In the genomic region with DNA sequence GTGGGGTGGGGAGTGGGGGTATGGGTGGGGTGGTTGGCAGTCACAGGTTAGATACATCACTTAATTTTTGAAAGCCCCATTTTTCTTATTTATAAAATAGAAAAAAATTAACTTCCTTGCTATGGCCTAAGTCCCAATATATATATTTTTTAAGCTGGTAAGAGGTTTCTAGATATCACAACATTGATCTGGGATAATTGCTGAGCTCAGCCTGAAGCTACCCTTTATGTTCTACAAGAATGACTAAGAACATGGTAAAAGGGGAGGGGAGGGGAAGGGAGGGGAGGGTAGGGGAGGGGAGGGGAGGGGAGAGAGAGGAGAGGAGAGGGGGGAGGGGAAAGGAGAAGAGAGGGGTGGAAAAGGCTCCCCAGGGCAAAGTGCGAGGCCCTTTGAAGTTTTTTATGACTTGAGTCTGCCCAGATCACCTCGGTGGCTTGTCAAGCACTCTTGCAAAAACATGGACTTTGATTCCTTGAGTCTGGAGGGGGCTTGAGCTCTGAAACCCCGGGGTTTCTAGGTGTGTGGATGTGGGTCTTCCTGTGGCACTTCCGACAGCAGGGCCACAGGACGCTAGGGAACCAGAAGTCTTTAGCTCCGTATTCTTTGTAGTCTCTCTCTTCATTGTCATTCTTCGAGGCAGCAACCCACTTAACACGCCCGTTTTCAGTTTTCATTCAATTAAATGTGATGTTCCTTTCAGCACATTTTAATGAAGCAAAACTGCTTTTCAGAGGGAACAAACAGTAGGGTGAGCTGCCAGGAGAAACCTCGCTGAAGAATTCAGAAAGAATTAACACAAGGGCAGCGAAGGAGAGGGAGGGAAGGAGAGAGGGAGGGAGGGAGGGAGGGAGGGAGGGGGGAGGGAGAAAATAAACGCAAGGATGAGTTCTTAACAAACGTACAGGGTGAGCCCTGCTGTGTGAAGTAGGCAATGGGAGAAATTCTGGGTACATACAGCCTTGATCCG, we compare ENCODE assay signal across 9 mouse cellular contexts. TPM values are rescaled to one million over a fixed set of nuclear protein-coding genes. Genes with fewer than 3 reads are reported as not detected.
DNase-seq lines count a peak whose midpoint lies in the region; ATAC-seq lines count a peak whose summit lies in the region.
"Had no signal": no experiment of that assay in that cellular context is flagged by ENCODE, and none has a peak within 500 bp of the region (broad histone marks: within the 10 kb centered on the region; RNA-seq: fewer than 3 reads in every experiment).

No protein-coding gene starts in this region.

- no peak for DNase-seq in lung, adult 18-20 months
- peak; percentile 53 for DNase-seq in kidney, adult 18-20 months
- peak; percentile 92 for DNase-seq in midbrain, embryonic 11.5 days (ENCODE audit: low spot score, missing footprints)
- DNase-seq in ovary, postnatal 36 days (ENCODE audit: low spot score), result no peak
- DNase-seq in cerebellum, adult 8-10 months, result no peak

- ATAC-seq in lung, embryonic 15.5 days (ENCODE audit: borderline replicate concordance, extremely low read depth, low FRiP score, low TSS enrichment), result no peak
- no peak for ATAC-seq in embryonic facial prominence, embryonic 15.5 days (ENCODE audit: insufficient number of reproducible peaks, low FRiP score, low TSS enrichment, low read depth)
- ATAC-seq in midbrain, embryonic 11.5 days (ENCODE audit: low FRiP score), result peak; percentile 54
- ATAC-seq in monocyte, adult 5-6 weeks (replicated peaks; ENCODE audit: insufficient number of reproducible peaks, low FRiP score, low TSS enrichment, poor library complexity, severe bottlenecking), result no peak

- no peaks in the 10 kb centered on the region for H3K36me3 ChIP-seq in lung, embryonic 15.5 days
- no peaks in the 10 kb centered on the region for H3K36me3 ChIP-seq in embryonic facial prominence, embryonic 15.5 days
- H3K36me3 ChIP-seq in midbrain, embryonic 11.5 days (ENCODE audit: control insufficient read depth, insufficient read depth, low read length), result no peaks in the 10 kb centered on the region

- WGBS in lung, embryonic 15.5 days, result 7% methylated on average over 14 of the region's 14 CpGs
- WGBS in embryonic facial prominence, embryonic 15.5 days, result 7% methylated on average over 14 of the region's 14 CpGs
- WGBS in midbrain, embryonic 11.5 days, result 4% methylated on average over 14 of the region's 14 CpGs

- H3K4me2 ChIP-seq in lung, embryonic 15.5 days, result peak overlapping the region; percentile 35
- H3K4me2 ChIP-seq in embryonic facial prominence, embryonic 15.5 days (replicated peaks), result peak overlapping the region; percentile 34
- H3K4me2 ChIP-seq in midbrain, embryonic 11.5 days, result peak overlapping the region; percentile 29; the same call in 1 of the 2 replicates

- no peaks in the 10 kb centered on the region for H3K4me1 ChIP-seq in lung, embryonic 15.5 days
- 0 out of 2 replicates have a peak, but pooled peaks cover 7% of the 10 kb centered on the region for H3K4me1 ChIP-seq in embryonic facial prominence, embryonic 15.5 days
- peaks cover 3% of the 10 kb centered on the region; the same call in 1 of the 2 replicates for H3K4me1 ChIP-seq in midbrain, embryonic 11.5 days (ENCODE audit: control insufficient read depth, insufficient read depth, low read length)

- H3K9ac ChIP-seq in lung, embryonic 15.5 days, result no peak overlapping the region
- H3K9ac ChIP-seq in embryonic facial prominence, embryonic 15.5 days, result no peak overlapping the region
- H3K9ac ChIP-seq in midbrain, embryonic 11.5 days (ENCODE audit: low read length), result no peak overlapping the region

- no peaks in the 10 kb centered on the region for H3K9me3 ChIP-seq in lung, embryonic 15.5 days
- no peaks in the 10 kb centered on the region for H3K9me3 ChIP-seq in embryonic facial prominence, embryonic 15.5 days (replicated peaks)
- no peaks in the 10 kb centered on the region for H3K9me3 ChIP-seq in midbrain, embryonic 11.5 days (ENCODE audit: control insufficient read depth, low read length)
- H3K9me3 ChIP-seq: megakaryocyte, embryonic 14.5 days had no signal

- H3K27me3 ChIP-seq in lung, embryonic 15.5 days, result no peaks in the 10 kb centered on the region
- H3K27me3 ChIP-seq in embryonic facial prominence, embryonic 15.5 days, result no peaks in the 10 kb centered on the region
- no peaks in the 10 kb centered on the region for H3K27me3 ChIP-seq in midbrain, embryonic 11.5 days (ENCODE audit: control insufficient read depth, insufficient read depth, low read length)
- H3K27me3 ChIP-seq: megakaryocyte, embryonic 14.5 days had no signal

- H3K27ac ChIP-seq in lung, embryonic 15.5 days, result no peak overlapping the region
- peak overlapping the region; percentile 58 for H3K27ac ChIP-seq in embryonic facial prominence, embryonic 15.5 days (replicated peaks)
- H3K27ac ChIP-seq in midbrain, embryonic 11.5 days (ENCODE audit: low read depth, low read length), result no peak overlapping the region

- H3K4me3 ChIP-seq in lung, embryonic 15.5 days, result 0 out of 2 replicates have a peak overlapping the region, but pooled peaks have one; percentile 7
- H3K4me3 ChIP-seq in embryonic facial prominence, embryonic 15.5 days (replicated peaks), result peak overlapping the region; percentile 18
- H3K4me3 ChIP-seq in midbrain, embryonic 11.5 days (ENCODE audit: low read depth, low read length), result no peak overlapping the region
- H3K4me3 ChIP-seq: megakaryocyte, embryonic 14.5 days had no signal

RNA-seq across cellular contexts. Expression of a gene that starts 33.1 kb away (rescaled TPM):
- 11.2 TPM in 2 replicates for polyA plus RNA-seq in lung, embryonic 15.5 days (2015; fragmentation: Nextera tagmentation; extraction: Ambion mirVana)
- polyA plus RNA-seq in embryonic facial prominence, embryonic 15.5 days (2015; fragmentation: Nextera tagmentation; extraction: Ambion mirVana), result 14.4 and 14.6 TPM in 2 replicates
- 10.3 and 10.5 TPM in 2 replicates for polyA plus RNA-seq in midbrain, embryonic 11.5 days (2014; fragmentation: Nextera tagmentation; extraction: Ambion mirVana)
- total RNA-seq in monocyte, adult 5-6 weeks (2017), result 26.8 to 28.9 TPM (median 27.5 TPM) in 3 replicates

Comparison
In these comparisons a context has a peak if more than half of its experiments do, and no peak if none do; other contexts are left out.
1. DNase-seq: peak in kidney, adult 18-20 months (single experiment) and midbrain, embryonic 11.5 days (single experiment); none in lung, adult 18-20 months (0 of 2), ovary, postnatal 36 days (single experiment) and cerebellum, adult 8-10 months (single experiment).
2. Peak in every context shown above with its lines, with median percentiles within 50 percentile points of each other: H3K4me2 ChIP-seq.